Mouse (Mus musculus): Measurements from ENCODE around the gene Serpina3j. TPM values are rescaled to one million over a fixed set of nuclear protein-coding genes. Genes with fewer than 3 reads are reported as not detected.
"Not testable (repeated sequence)": the region's sequence is repeated elsewhere in the genome, so short reads cannot be mapped to it uniquely, and the experiment has no call there.

Gene Serpina3j
- polyA plus RNA-seq (2016; fragmentation: Nextera tagmentation; extraction: Ambion mirVana), result not detected in 2 replicates

DNA sequence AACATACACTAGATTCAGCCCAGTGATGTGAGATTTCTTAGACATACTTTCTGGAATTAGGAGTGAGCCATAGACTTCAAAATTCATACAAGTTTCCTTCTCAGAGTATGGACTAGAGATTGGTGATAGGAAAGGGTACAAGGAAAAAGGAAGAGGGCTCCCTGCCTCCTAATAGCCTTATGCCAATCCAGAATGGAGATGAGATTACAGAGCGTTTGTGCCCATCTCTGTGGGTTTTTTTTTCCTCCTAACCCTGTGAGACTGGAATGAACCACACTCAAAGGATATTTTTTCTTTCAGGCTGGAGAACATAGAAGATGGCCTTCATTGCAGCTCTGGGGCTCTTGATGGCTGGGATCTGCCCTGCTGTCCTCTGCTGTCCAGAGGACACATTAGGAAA is at the start of gene Serpina3j:
Gene Serpina3j, plus strand, starts transcription at position 301 of the 400 bp plus-strand sequence.
- H3K27me3 ChIP-seq, result no peaks in the 10 kb centered on the region
- no peaks in the 10 kb centered on the region for H3K4me1 ChIP-seq
- no peaks in the 10 kb centered on the region for H3K36me3 ChIP-seq (replicated peaks)
- H3K9me3 ChIP-seq, result no peaks in the 10 kb centered on the region
- ATAC-seq (ENCODE audit: low FRiP score), result no peak
- H3K27ac ChIP-seq, result no peak within 1 kb of the TSS
- no peak within 1 kb of the TSS for H3K4me2 ChIP-seq
- WGBS, result 79% methylated on average over 1 of the region's 1 CpGs
- H3K9ac ChIP-seq, result no peak within 1 kb of the TSS
- H3K4me3 ChIP-seq (replicated peaks), result no peak within 1 kb of the TSS

DNA sequence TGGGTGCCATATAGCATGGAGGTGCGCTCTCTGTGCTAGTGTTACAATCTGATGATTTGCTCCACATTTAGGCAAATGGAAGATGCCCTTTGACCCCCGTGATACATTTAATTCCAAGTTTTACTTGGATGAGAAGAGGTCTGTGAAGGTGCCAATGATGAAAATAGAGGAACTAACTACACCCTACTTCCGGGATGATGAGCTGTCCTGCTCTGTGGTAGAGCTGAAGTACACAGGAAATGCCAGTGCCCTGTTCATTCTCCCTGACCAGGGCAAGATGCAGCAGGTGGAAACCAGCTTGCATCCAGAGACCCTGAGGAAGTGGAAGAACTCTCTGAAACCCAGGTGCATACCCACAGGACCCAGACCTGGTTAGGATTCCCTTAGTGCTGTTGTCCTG is 48.0 kb upstream of the Serpina3j start:
- H3K4me1 ChIP-seq, result peaks cover 3% of the 10 kb centered on the region; the same call in 1 of the 2 replicates
- no peak overlapping the region for H3K4me3 ChIP-seq (replicated peaks)
- H3K27me3 ChIP-seq, result no peaks in the 10 kb centered on the region
- no peak overlapping the region for H3K4me2 ChIP-seq
- no peaks in the 10 kb centered on the region for H3K36me3 ChIP-seq (replicated peaks)
- no peak overlapping the region for H3K9ac ChIP-seq
- no peaks in the 10 kb centered on the region for H3K9me3 ChIP-seq
- 81% methylated on average over 3 of the region's 3 CpGs for WGBS
- no peak overlapping the region for H3K27ac ChIP-seq
- no peak for ATAC-seq (ENCODE audit: low FRiP score)

DNA sequence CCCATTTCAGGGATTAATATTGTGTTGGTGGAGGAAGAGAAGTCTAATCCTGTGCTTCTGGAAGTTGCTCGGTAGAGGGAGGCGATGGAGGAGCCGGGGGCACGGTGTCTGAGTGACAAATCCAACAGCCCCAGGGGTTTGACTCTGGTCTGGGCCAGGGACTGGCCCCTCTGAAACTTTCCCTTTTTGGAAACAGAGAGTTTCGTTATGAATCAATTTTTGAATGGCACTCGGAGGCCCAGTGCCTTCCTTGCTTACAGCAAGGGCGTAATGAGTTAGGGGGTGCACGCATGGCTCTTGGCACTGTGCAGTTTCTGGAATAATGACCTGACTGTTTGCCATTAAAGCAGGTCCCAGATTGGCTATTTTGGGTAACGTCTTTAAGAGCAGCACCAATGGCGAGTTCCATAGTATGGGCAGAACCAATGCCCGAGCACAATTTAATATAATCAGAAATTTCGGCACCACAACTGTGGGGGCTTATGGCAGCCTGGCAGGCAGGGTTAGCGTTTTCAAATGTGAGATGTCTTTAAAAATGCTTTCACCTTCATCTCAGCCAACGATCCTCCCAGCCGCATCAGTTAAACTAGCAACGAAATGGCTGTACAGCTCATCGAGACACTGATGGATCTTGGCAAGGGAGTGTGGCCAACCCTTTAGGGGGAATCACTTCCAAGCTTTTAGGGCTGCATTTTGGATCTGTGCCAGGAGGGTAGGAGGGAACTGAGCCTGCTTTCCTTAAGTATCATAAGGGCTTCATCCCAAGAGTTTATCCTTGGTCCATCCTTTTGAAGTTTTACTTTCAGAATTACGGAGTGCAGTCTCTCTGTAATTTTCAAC is 35.9 kb upstream of the Serpina3j start:
- peak; percentile 66; the same call in 1 of the 2 replicates for ATAC-seq (ENCODE audit: low FRiP score)
- Histone ChIP-seq H3K4me3 (replicated peaks) (no peak overlapping the region), H3K9ac (no peak overlapping the region), H3K36me3 (replicated peaks) (no peaks in the 10 kb centered on the region), H3K4me1 (no peaks in the 10 kb centered on the region), H3K4me2 (peak overlapping the region; percentile 7; the same call in 1 of the 2 replicates), H3K9me3 (peaks cover 4% of the 10 kb centered on the region; the same call in 1 of the 2 replicates), H3K27me3 (no peaks in the 10 kb centered on the region), H3K27ac (peak overlapping the region; percentile 59)
- 69% methylated on average over 18 of the region's 18 CpGs for WGBS

DNA sequence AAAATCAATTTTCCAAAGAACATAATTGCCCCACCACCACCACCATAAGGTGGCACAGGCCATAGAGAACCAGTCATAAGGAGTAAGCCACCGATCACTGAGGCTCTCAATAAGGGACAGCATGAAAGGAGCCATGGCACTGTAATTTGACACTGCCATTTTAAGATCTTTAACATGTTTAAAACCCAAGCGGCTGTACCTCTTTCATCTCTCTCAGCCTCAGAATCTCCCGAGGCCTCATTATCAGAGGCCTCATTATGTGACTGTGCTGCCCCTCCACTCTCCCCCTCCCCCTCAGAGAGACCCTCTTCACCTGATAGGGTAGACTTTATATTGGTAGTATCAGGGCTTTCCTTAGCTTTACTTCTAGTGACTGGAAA is 35.3 kb upstream of the Serpina3j start:
- Histone ChIP-seq H3K27ac (peak overlapping the region; percentile 59; the same call in 1 of the 2 replicates), H3K9ac (no peak overlapping the region), H3K4me1 (no peaks in the 10 kb centered on the region), H3K27me3 (no peaks in the 10 kb centered on the region), H3K36me3 (replicated peaks) (no peaks in the 10 kb centered on the region), H3K4me3 (replicated peaks) (no peak overlapping the region), H3K4me2 (peak overlapping the region; percentile 7; the same call in 1 of the 2 replicates), H3K9me3 (peaks cover 4% of the 10 kb centered on the region; the same call in 1 of the 2 replicates)
- ATAC-seq (ENCODE audit: low FRiP score), result peak; percentile 87; the same call in 1 of the 2 replicates
- WGBS, result 0% methylated on average over 3 of the region's 3 CpGs

DNA sequence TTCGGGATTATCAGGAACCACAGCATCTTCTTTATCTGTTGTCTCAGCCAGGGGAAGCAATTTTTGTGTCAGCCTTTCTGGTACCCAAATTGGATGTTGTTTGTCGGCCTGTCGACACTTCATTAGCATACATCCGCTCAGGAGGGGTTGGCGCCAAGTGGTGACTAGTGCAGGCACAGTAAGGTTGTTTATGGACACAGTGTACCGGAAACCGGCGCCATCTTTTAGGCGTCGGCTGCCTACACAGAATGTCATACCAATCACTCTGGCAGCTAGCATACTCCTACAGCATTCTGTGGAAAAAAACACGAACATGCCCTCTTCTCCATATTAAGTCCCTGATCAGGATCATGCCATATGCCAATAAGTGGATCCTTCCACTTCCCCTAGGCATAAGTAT is 31.0 kb upstream of the Serpina3j start:
- Histone ChIP-seq H3K4me1 (no peaks in the 10 kb centered on the region), H3K9me3 (peaks cover 4% of the 10 kb centered on the region; the same call in 1 of the 2 replicates), H3K4me2 (no peak overlapping the region), H3K36me3 (replicated peaks) (no peaks in the 10 kb centered on the region), H3K9ac (no peak overlapping the region), H3K27ac (no peak overlapping the region), H3K27me3 (no peaks in the 10 kb centered on the region), H3K4me3 (replicated peaks) (no peak overlapping the region)
- no peak for ATAC-seq (ENCODE audit: low FRiP score)
- 93% methylated on average over 11 of the region's 11 CpGs for WGBS

DNA sequence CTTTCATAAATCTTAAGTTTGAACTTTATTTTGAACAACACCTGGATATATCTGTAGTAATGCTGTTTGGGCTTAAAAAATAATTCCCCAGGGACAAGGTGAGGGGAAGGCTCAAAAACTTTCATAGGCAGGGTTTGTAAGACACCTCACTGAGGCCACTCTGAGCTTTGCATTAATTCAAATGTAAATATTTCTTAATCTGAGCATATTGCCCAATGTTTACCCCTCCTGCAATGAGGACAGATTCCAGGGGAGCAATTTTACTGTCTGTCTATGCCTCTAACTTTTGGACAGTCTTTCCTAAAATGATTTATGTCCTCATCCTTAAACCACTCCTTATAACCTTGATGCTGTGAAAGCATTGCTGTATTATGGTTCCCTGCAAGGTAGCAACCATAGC is 26.0 kb upstream of the Serpina3j start:
- Histone ChIP-seq H3K4me2 (no peak overlapping the region), H3K4me3 (replicated peaks) (no peak overlapping the region), H3K9me3 (no peaks in the 10 kb centered on the region), H3K9ac (no peak overlapping the region), H3K27ac (no peak overlapping the region), H3K4me1 (no peaks in the 10 kb centered on the region), H3K36me3 (replicated peaks) (no peaks in the 10 kb centered on the region), H3K27me3 (no peaks in the 10 kb centered on the region)
- no peak for ATAC-seq (ENCODE audit: low FRiP score)

DNA sequence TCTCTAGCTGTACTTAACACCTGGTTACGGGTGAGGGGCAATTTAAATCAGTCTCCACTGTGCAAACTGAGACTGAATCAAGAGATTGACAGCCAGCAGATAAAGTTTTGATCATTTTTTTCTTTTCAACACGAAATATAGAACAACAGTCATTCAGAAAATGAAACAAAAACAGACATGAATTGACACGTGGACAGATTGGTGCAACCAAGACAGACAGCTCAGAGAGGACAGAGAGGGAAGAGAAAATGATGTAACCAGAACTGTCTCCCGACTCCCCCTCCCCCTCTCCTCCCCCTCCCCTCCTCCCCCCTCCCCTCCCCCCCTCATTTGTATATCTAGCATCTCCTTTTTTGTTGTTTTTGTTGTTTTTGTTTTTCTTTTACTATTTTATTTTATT is 24.5 kb upstream of the Serpina3j start:
- no peak overlapping the region for H3K9ac ChIP-seq
- ATAC-seq (ENCODE audit: low FRiP score), result no peak
- H3K27ac ChIP-seq, result no peak overlapping the region
- H3K4me1 ChIP-seq, result no peaks in the 10 kb centered on the region
- no peaks in the 10 kb centered on the region for H3K9me3 ChIP-seq
- no peak overlapping the region for H3K4me2 ChIP-seq
- no peaks in the 10 kb centered on the region for H3K36me3 ChIP-seq (replicated peaks)
- 54% methylated on average over 4 of the region's 4 CpGs for WGBS
- no peak overlapping the region for H3K4me3 ChIP-seq (replicated peaks)
- H3K27me3 ChIP-seq, result no peaks in the 10 kb centered on the region

DNA sequence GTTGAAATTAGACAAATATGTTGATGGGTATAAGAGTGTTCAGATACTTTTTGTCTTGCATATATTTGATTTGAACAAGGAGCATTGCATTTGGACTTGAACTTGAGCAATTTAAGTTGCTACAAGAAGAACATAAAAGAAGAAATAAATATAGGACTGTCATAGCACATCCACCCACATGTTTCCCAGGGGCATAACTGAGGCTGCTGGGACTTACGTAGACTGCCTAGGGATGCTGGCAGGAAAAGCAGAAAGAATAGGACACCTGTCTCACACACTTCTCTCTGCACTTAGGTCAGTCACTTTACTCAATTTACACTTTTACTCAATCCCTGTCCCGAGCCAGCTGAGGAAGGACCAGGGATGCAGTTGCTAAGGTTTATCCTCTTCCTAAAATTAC is 20.4 kb upstream of the Serpina3j start:
- ATAC-seq (ENCODE audit: low FRiP score), result no peak
- 84% methylated on average over 2 of the region's 2 CpGs for WGBS
- H3K4me1 ChIP-seq, result no peaks in the 10 kb centered on the region

DNA sequence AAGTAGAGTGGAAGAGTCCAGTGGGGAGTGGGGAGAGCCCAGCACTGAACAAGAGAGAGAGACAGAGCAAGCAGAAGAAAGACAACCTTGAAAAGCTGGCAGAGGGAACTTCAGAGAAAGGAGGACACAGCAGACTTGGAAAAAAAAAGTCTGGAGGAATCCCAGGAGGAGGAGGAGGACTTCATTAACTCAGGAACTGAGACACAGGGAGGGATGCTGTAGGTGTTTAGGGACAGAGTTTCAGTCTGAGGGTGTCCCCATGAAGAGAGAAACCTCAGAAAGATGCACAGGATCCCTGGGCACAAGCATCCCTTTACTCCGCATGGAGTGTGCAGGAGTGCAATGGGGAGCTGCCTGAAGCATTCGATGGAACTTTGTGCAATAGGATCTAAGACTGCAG is 16.3 kb upstream of the Serpina3j start:
- Histone ChIP-seq H3K36me3 (replicated peaks) (no peaks in the 10 kb centered on the region), H3K27me3 (no peaks in the 10 kb centered on the region), H3K4me1 (no peaks in the 10 kb centered on the region), H3K9me3 (no peaks in the 10 kb centered on the region), H3K9ac (no peak overlapping the region), H3K27ac (no peak overlapping the region), H3K4me2 (no peak overlapping the region), H3K4me3 (replicated peaks) (no peak overlapping the region)
- ATAC-seq (ENCODE audit: low FRiP score), result no peak
- WGBS, result 79% methylated on average over 2 of the region's 2 CpGs

More for the DNA sequence above, 20.4 kb upstream of the Serpina3j start:
- Histone ChIP-seq H3K9me3 (no peaks in the 10 kb centered on the region), H3K4me3 (replicated peaks) (no peak overlapping the region), H3K4me2 (no peak overlapping the region), H3K27me3 (no peaks in the 10 kb centered on the region), H3K27ac (no peak overlapping the region), H3K36me3 (replicated peaks) (no peaks in the 10 kb centered on the region), H3K9ac (no peak overlapping the region)

DNA sequence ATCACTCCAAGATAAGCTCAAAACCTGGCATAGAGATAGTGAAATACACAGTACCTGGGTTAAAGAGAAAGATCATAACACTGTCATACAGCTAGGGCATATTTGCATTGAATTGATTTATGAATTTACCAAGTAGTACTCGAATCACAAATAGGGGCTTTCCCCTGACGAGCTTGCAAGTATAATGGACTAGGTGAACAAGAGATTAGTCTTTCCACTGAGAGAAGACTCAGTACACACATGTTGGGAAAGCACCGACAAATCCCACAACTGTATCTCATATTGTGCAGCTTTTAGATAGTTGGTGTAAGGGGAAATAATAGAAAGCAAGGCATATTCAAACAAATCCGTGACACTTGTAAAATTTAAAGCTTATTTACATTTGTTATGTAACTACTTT is 8.4 kb upstream of the Serpina3j start:
- no peak overlapping the region for H3K4me3 ChIP-seq (replicated peaks)
- ATAC-seq (ENCODE audit: low FRiP score), result no peak
- no peak overlapping the region for H3K4me2 ChIP-seq
- H3K27me3 ChIP-seq, result no peaks in the 10 kb centered on the region
- H3K27ac ChIP-seq, result no peak overlapping the region
- H3K9ac ChIP-seq, result no peak overlapping the region
- no peaks in the 10 kb centered on the region for H3K4me1 ChIP-seq
- H3K9me3 ChIP-seq, result no peaks in the 10 kb centered on the region
- H3K36me3 ChIP-seq (replicated peaks), result no peaks in the 10 kb centered on the region
- WGBS, result 81% methylated on average over 4 of the region's 4 CpGs

DNA sequence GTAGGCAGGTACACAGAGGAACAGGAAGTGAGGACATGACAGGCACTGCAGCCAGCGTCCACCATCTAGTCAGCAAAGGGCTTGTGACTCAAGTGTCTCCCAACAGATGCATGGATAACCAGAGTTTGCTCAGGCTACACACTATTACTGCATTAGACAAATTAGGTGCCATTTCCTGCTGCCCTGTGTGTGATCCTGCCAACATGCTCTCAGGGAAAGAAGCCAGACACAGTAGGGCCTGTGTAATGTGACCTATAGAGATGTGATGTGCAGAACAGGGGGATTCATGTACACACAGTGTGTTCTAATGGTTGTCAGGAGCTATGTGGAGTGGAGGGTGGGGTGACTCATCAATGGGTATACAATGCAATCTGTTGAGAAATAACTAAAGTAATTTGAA is 8.1 kb downstream of the Serpina3j start:
- H3K27ac ChIP-seq, result no peak overlapping the region
- H3K9ac ChIP-seq, result no peak overlapping the region
- no peaks in the 10 kb centered on the region for H3K36me3 ChIP-seq (replicated peaks)
- no peaks in the 10 kb centered on the region for H3K27me3 ChIP-seq
- no peak overlapping the region for H3K4me3 ChIP-seq (replicated peaks)
- H3K4me2 ChIP-seq, result no peak overlapping the region
- 85% methylated on average over 1 of the region's 1 CpGs for WGBS
- no peaks in the 10 kb centered on the region for H3K9me3 ChIP-seq
- ATAC-seq (ENCODE audit: low FRiP score), result no peak
- H3K4me1 ChIP-seq, result no peaks in the 10 kb centered on the region

DNA sequence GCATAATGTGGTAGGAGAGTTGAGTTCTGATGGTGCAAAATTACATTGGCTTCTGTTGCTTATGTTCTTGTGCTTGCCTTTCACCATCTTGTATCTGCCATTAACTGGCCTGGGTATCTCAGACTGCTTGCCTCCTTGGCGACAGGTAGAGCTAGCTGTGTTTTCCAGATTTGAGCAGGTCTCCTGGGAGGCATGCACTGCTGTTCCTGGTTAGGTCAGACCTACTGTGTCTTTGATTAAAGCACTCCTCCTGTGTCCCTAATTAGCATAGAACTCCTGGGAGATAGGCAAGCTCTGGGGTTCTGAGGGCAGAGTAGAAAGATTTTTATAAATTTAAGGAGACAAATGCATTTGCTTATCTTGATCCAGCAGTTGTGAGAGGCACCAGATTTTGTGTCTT is 17.3 kb downstream of the Serpina3j start:
- 42% methylated on average over 1 of the region's 1 CpGs for WGBS
- no peaks in the 10 kb centered on the region for H3K9me3 ChIP-seq
- H3K9ac ChIP-seq, result no peak overlapping the region
- no peak for ATAC-seq (ENCODE audit: low FRiP score)
- no peaks in the 10 kb centered on the region for H3K27me3 ChIP-seq
- no peak overlapping the region for H3K27ac ChIP-seq
- no peaks in the 10 kb centered on the region for H3K4me1 ChIP-seq
- no peak overlapping the region for H3K4me3 ChIP-seq (replicated peaks)
- H3K36me3 ChIP-seq (replicated peaks), result no peaks in the 10 kb centered on the region
- no peak overlapping the region for H3K4me2 ChIP-seq

DNA sequence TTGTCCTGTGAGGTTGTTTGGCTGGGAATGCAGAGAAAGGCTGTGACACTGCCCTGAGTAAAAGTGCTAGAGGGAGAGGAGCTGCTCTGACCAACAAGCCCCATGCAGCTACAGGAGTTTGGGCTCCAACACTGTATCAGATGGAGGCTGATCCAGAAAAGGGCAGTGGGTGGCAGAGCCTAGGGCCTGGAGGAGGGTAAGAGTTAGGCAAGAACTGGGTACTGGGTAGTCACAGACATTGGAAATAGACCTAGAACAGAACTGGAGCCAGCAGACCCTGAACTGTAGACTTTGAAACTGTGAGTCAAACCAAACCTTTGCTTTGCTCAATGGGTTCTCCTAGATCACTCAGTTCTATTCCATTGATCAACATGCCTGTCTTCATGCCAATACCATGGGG is 22.5 kb downstream of the Serpina3j start:
- not testable (repeated sequence) for H3K27me3 ChIP-seq; H3K4me3 ChIP-seq (replicated peaks); H3K4me2 ChIP-seq; ATAC-seq (ENCODE audit: low FRiP score); H3K27ac ChIP-seq; H3K9me3 ChIP-seq; H3K36me3 ChIP-seq (replicated peaks); H3K9ac ChIP-seq; H3K4me1 ChIP-seq
